Mouse (Mus musculus): ENCODE data around the gene Pdcd11. TPM values are rescaled to one million over a fixed set of nuclear protein-coding genes. Genes with fewer than 3 reads are reported as not detected.
"Not testable (repeated sequence)": the region's sequence is repeated elsewhere in the genome, so short reads cannot be mapped to it uniquely, and the experiment has no call there.

Pdcd11 gene
- polyA plus RNA-seq, 1 experiment = 11.3 TPM

- Histone ChIP-seq H3K4me1 (ENCODE audit: control insufficient read depth, insufficient read depth, low read length) (no peaks in the 10 kb centered on the region), H3K27ac (ENCODE audit: insufficient read depth, low read length) (no peak overlapping the region), H3K4me3 (ENCODE audit: insufficient read depth, low read length) (no peak overlapping the region)
- TF ChIP-seq POLR2A (IDR thresholded peaks at IDR 0.05; ENCODE audit: extremely low read depth, insufficient read depth, low read length) = no peak
- TF ChIP-seq CTCF (IDR thresholded peaks at IDR 0.05; ENCODE audit: extremely low read depth, insufficient read depth, low read length) = peak; percentile 76; the same call in 1 of the 2 replicates
These were observed 30.5 kb downstream of the Pdcd11 start for GRCm38 (mm10) chr19:47121054-47121453.

- peak; percentile 61 for TF ChIP-seq CTCF (IDR thresholded peaks at IDR 0.05; ENCODE audit: extremely low read depth, insufficient read depth, low read length)
- no peak for TF ChIP-seq POLR2A (IDR thresholded peaks at IDR 0.05; ENCODE audit: extremely low read depth, insufficient read depth, low read length)
- no peaks in the 10 kb centered on the region for H3K4me1 ChIP-seq (ENCODE audit: control insufficient read depth, insufficient read depth, low read length)
- H3K4me3 ChIP-seq (ENCODE audit: insufficient read depth, low read length) = no peak overlapping the region
- H3K27ac ChIP-seq (ENCODE audit: insufficient read depth, low read length) = no peak overlapping the region
These were observed 32.2 kb downstream of the Pdcd11 start for GRCm38 (mm10) chr19:47122802-47123201.

- Histone ChIP-seq H3K4me3 (ENCODE audit: insufficient read depth, low read length) (no peak overlapping the region), H3K4me1 (ENCODE audit: control insufficient read depth, insufficient read depth, low read length) (no peaks in the 10 kb centered on the region), H3K27ac (ENCODE audit: insufficient read depth, low read length) (no peak overlapping the region)
- TF ChIP-seq POLR2A (IDR thresholded peaks at IDR 0.05; ENCODE audit: extremely low read depth, insufficient read depth, low read length) = no peak
These were observed 37.6 kb downstream of the Pdcd11 start for GRCm38 (mm10) chr19:47128164-47128563.

- no peaks in the 10 kb centered on the region for H3K4me1 ChIP-seq (ENCODE audit: control insufficient read depth, insufficient read depth, low read length)
- TF ChIP-seq POLR2A (IDR thresholded peaks at IDR 0.05; ENCODE audit: extremely low read depth, insufficient read depth, low read length) (no peak), CTCF (IDR thresholded peaks at IDR 0.05; ENCODE audit: extremely low read depth, insufficient read depth, low read length) (no peak)
- H3K27ac ChIP-seq (ENCODE audit: insufficient read depth, low read length) = no peak overlapping the region
- no peak overlapping the region for H3K4me3 ChIP-seq (ENCODE audit: insufficient read depth, low read length)
These were observed 38.3 kb downstream of the Pdcd11 start for GRCm38 (mm10) chr19:47128835-47129234.

GRCm38 (mm10) chr19:47130551-47131125 is 40.1 kb downstream of the Pdcd11 start:
- Histone ChIP-seq H3K27ac (ENCODE audit: insufficient read depth, low read length) (no peak overlapping the region), H3K4me1 (ENCODE audit: control insufficient read depth, insufficient read depth, low read length) (no peaks in the 10 kb centered on the region), H3K4me3 (ENCODE audit: insufficient read depth, low read length) (no peak overlapping the region)
- TF ChIP-seq CTCF (IDR thresholded peaks at IDR 0.05; ENCODE audit: extremely low read depth, insufficient read depth, low read length) (no peak), POLR2A (IDR thresholded peaks at IDR 0.05; ENCODE audit: extremely low read depth, insufficient read depth, low read length) (no peak)

- Histone ChIP-seq H3K4me1 (ENCODE audit: control insufficient read depth, insufficient read depth, low read length) (peaks cover 3% of the 10 kb centered on the region; the same call in 1 of the 2 replicates), H3K4me3 (ENCODE audit: insufficient read depth, low read length) (no peak overlapping the region), H3K27ac (ENCODE audit: insufficient read depth, low read length) (no peak overlapping the region)
- no peak for TF ChIP-seq POLR2A (IDR thresholded peaks at IDR 0.05; ENCODE audit: extremely low read depth, insufficient read depth, low read length)
- TF ChIP-seq CTCF (IDR thresholded peaks at IDR 0.05; ENCODE audit: extremely low read depth, insufficient read depth, low read length) = no peak
These were observed 42.6 kb downstream of the Pdcd11 start for GRCm38 (mm10) chr19:47133161-47133560.

- H3K4me3 ChIP-seq (ENCODE audit: insufficient read depth, low read length) = no peak overlapping the region
- H3K27ac ChIP-seq (ENCODE audit: insufficient read depth, low read length) = no peak overlapping the region
- TF ChIP-seq CTCF (IDR thresholded peaks at IDR 0.05; ENCODE audit: extremely low read depth, insufficient read depth, low read length) = no peak
- TF ChIP-seq POLR2A (IDR thresholded peaks at IDR 0.05; ENCODE audit: extremely low read depth, insufficient read depth, low read length) = no peak
These were observed 45.0 kb downstream of the Pdcd11 start for GRCm38 (mm10) chr19:47135568-47135967.

GRCm38 (mm10) chr19:47136170-47136569 is 45.6 kb downstream of the Pdcd11 start:
- Histone ChIP-seq H3K4me3 (ENCODE audit: insufficient read depth, low read length) (no peak overlapping the region), H3K4me1 (ENCODE audit: control insufficient read depth, insufficient read depth, low read length) (peaks cover 6% of the 10 kb centered on the region; the same call in 1 of the 2 replicates), H3K27ac (ENCODE audit: insufficient read depth, low read length) (no peak overlapping the region)
- TF ChIP-seq POLR2A (IDR thresholded peaks at IDR 0.05; ENCODE audit: extremely low read depth, insufficient read depth, low read length) (no peak), CTCF (IDR thresholded peaks at IDR 0.05; ENCODE audit: extremely low read depth, insufficient read depth, low read length) (no peak)

More at GRCm38 (mm10) chr19:47135568-47135967, 45.0 kb downstream of the Pdcd11 start:
- peaks cover 6% of the 10 kb centered on the region; the same call in 1 of the 2 replicates for H3K4me1 ChIP-seq (ENCODE audit: control insufficient read depth, insufficient read depth, low read length)

GRCm38 (mm10) chr19:47137051-47137581 is 46.5 kb downstream of the Pdcd11 start:
- H3K4me1 ChIP-seq (ENCODE audit: control insufficient read depth, insufficient read depth, low read length) = peaks cover 6% of the 10 kb centered on the region; the same call in 1 of the 2 replicates
- peak overlapping the region; percentile 87 for H3K27ac ChIP-seq (ENCODE audit: insufficient read depth, low read length)
- peak overlapping the region; percentile 52 for H3K4me3 ChIP-seq (ENCODE audit: insufficient read depth, low read length)
- no peak for TF ChIP-seq CTCF (IDR thresholded peaks at IDR 0.05; ENCODE audit: extremely low read depth, insufficient read depth, low read length)
- TF ChIP-seq POLR2A (IDR thresholded peaks at IDR 0.05; ENCODE audit: extremely low read depth, insufficient read depth, low read length) = 0 out of 2 replicates have a peak, but pooled peaks have one; percentile 21

GRCm38 (mm10) chr19:47137771-47138421 is 47.3 kb downstream of the Pdcd11 start, which contains the start of gene Calhm2:
TSS of gene Calhm2 (minus strand) at chr19:47138294.
- peak within 1 kb of the TSS; percentile 52 for H3K4me3 ChIP-seq (ENCODE audit: insufficient read depth, low read length)
- TF ChIP-seq CTCF (IDR thresholded peaks at IDR 0.05; ENCODE audit: extremely low read depth, insufficient read depth, low read length) = no peak
- no peak for TF ChIP-seq POLR2A (IDR thresholded peaks at IDR 0.05; ENCODE audit: extremely low read depth, insufficient read depth, low read length)
- peaks cover 6% of the 10 kb centered on the region; the same call in 1 of the 2 replicates for H3K4me1 ChIP-seq (ENCODE audit: control insufficient read depth, insufficient read depth, low read length)
- peak within 1 kb of the TSS; percentile 87 for H3K27ac ChIP-seq (ENCODE audit: insufficient read depth, low read length)

GRCm38 (mm10) chr19:47139611-47140010 is 49.0 kb downstream of the Pdcd11 start:
- H3K4me1 ChIP-seq (ENCODE audit: control insufficient read depth, insufficient read depth, low read length); H3K4me3 ChIP-seq (ENCODE audit: insufficient read depth, low read length); H3K27ac ChIP-seq (ENCODE audit: insufficient read depth, low read length): not testable (repeated sequence)
